Mouse (Mus musculus) megakaryocyte, embryonic 14.5 days (primary cell): ENCODE measurements around the gene Rab40c.

Source experiments
- FLI1 ChIP-seq: IDR thresholded peaks from 2 replicates; pipeline ENCODE4 v1.6.1; 2012; ENCODE audit warnings: low read length, inconsistent platforms, mixed read lengths
- GATA1 ChIP-seq: IDR thresholded peaks from 3 replicates; pipeline ENCODE4 v1.6.1; 2012; ENCODE audit warnings: mixed read lengths, low read length, inconsistent platforms, borderline replicate concordance

- TF ChIP-seq GATA1 (no peak), FLI1 (no peak)
These were observed 25.0 kb upstream of the Rab40c start, which contains the start of the genes Pigq and Nhlrc4 for GRCm38 (mm10) chr17:25944366-25945163.
